Comparison of ENCODE assay signal across 9 mouse cellular contexts in genomic region chr2:143093726-143094125, GRCm38 (mm10). TPM values are rescaled to one million over a fixed set of nuclear protein-coding genes. Genes with fewer than 3 reads are reported as not detected.
A peak's percentile ranks its signal among the peaks of the same experiment; 100 is the strongest.
DNase-seq lines count a peak whose midpoint lies in the region; ATAC-seq and TF ChIP-seq lines count a peak whose summit lies in the region.
"Had no signal": no experiment of that assay in that cellular context is flagged by ENCODE, and none has a peak within 500 bp of the region (broad histone marks: within the 10 kb centered on the region; RNA-seq: fewer than 3 reads in every experiment).

No protein-coding gene starts in this region.

- H3K4me3 ChIP-seq in ES-E14 (ENCODE audit: insufficient read depth in 1 of 2, low read depth in 1 of 2, low read length in 2 of 2, poor library complexity in 1 of 2, severe bottlenecking in 1 of 2) = no peak overlapping the region
- H3K4me3 ChIP-seq in bone marrow macrophage, adult 2 months (ENCODE audit: insufficient read depth, low read length) = peak overlapping the region; percentile 20; the same call in 1 of the 2 replicates
- no peak overlapping the region for H3K4me3 ChIP-seq in forebrain, embryonic 11.5 days (ENCODE audit: low read depth, low read length)
- H3K4me3 ChIP-seq in lung, embryonic 16.5 days (ENCODE audit: low read length) = no peak overlapping the region
- H3K4me3 ChIP-seq: heart, embryonic 13.5 days had no signal

- no peak overlapping the region for H3K9ac ChIP-seq in ES-E14 (ENCODE audit: insufficient read depth, low read depth, low read length, poor library complexity, severe bottlenecking)
- H3K9ac ChIP-seq in forebrain, embryonic 11.5 days (ENCODE audit: low read length) = no peak overlapping the region
- no peak overlapping the region for H3K9ac ChIP-seq in lung, embryonic 16.5 days (ENCODE audit: low read length)
- H3K9ac ChIP-seq: heart, embryonic 13.5 days had no signal

- peak; percentile 77 for TF ChIP-seq CTCF in bone marrow macrophage, adult 2 months (IDR thresholded peaks at IDR 0.05; ENCODE audit: low read depth, low read length)

- DNase-seq in ES-E14 (ENCODE audit: low read depth, low spot score) = peak; percentile 47
- peak; percentile 74 for DNase-seq in forebrain, embryonic 11.5 days (ENCODE audit: low spot score)
- DNase-seq in layer of hippocampus, adult 8-10 months (ENCODE audit: low spot score in 2 of 2) = peak; percentile 76 to 83
- peak; percentile 76 for DNase-seq in retina, embryonic 14.5 days (ENCODE audit: low spot score)

- peak; percentile 82 for ATAC-seq in forebrain, embryonic 11.5 days (replicated peaks; ENCODE audit: low FRiP score)
- peak; percentile 70 to 74 for ATAC-seq in hematopoietic stem cell, adult 5-6 weeks (replicated peaks in 1 of 2; ENCODE audit: insufficient read depth in 1 of 2, low FRiP score in 2 of 2, low TSS enrichment in 1 of 2, low read depth in 1 of 2, poor library complexity in 2 of 2, severe bottlenecking in 2 of 2)
- peak; percentile 82 for ATAC-seq in lung, embryonic 16.5 days (ENCODE audit: low read depth)
- ATAC-seq in monocyte, adult 5-6 weeks (replicated peaks; ENCODE audit: insufficient number of reproducible peaks, low FRiP score, low TSS enrichment, poor library complexity, severe bottlenecking) = no peak

- WGBS in forebrain, embryonic 11.5 days = 42% methylated on average over 6 of the region's 6 CpGs
- 13% methylated on average over 6 of the region's 6 CpGs for WGBS in lung, embryonic 16.5 days

- H3K4me1 ChIP-seq in ES-E14 (ENCODE audit: control insufficient read depth in 2 of 2, insufficient read depth in 2 of 2, low read length in 2 of 2, poor library complexity in 1 of 2) = 0 out of 4 replicates have a peak, but pooled peaks cover 0 to 1% of the 10 kb centered on the region in 2 experiments
- H3K4me1 ChIP-seq in bone marrow macrophage, adult 2 months (ENCODE audit: control insufficient read depth, insufficient read depth, low read length) = peaks cover 9% of the 10 kb centered on the region
- H3K4me1 ChIP-seq in forebrain, embryonic 11.5 days (replicated peaks; ENCODE audit: control insufficient read depth, insufficient read depth, low read length) = no peaks in the 10 kb centered on the region
- no peaks in the 10 kb centered on the region; the same call in 1 of the 2 replicates for H3K4me1 ChIP-seq in lung, embryonic 16.5 days (replicated peaks; ENCODE audit: control insufficient read depth, insufficient read depth, low read length)
- H3K4me1 ChIP-seq: heart, embryonic 13.5 days had no signal

- no peaks in the 10 kb centered on the region for H3K36me3 ChIP-seq in ES-E14 (ENCODE audit: control insufficient read depth, insufficient read depth, low read length, poor library complexity, severe bottlenecking)
- no peaks in the 10 kb centered on the region for H3K36me3 ChIP-seq in forebrain, embryonic 11.5 days (ENCODE audit: control insufficient read depth, insufficient read depth, low read length)
- H3K36me3 ChIP-seq in lung, embryonic 16.5 days (ENCODE audit: control insufficient read depth, insufficient read depth, low read length) = no peaks in the 10 kb centered on the region
- H3K36me3 ChIP-seq: heart, embryonic 13.5 days had no signal

- H3K4me2 ChIP-seq in forebrain, embryonic 11.5 days (ENCODE audit: low read depth, low read length, severe bottlenecking) = no peak overlapping the region
- peak overlapping the region; percentile 22; the same call in 1 of the 2 replicates for H3K4me2 ChIP-seq in lung, embryonic 16.5 days (ENCODE audit: low read depth, low read length)
- H3K4me2 ChIP-seq: heart, embryonic 13.5 days had no signal

- no peak overlapping the region for H3K27ac ChIP-seq in ES-E14 (ENCODE audit: insufficient read depth, low read depth, low read length, poor library complexity, severe bottlenecking)
- H3K27ac ChIP-seq in bone marrow macrophage, adult 2 months (ENCODE audit: insufficient read depth, low read depth, low read length) = no peak overlapping the region
- H3K27ac ChIP-seq in forebrain, embryonic 11.5 days (ENCODE audit: low read depth, low read length) = no peak overlapping the region
- no peak overlapping the region for H3K27ac ChIP-seq in lung, embryonic 16.5 days (ENCODE audit: low read length)
- H3K27ac ChIP-seq: heart, embryonic 13.5 days had no signal

- TF ChIP-seq POLR2A in bone marrow macrophage, adult 2 months (IDR thresholded peaks at IDR 0.05; ENCODE audit: borderline replicate concordance, low read depth, low read length) = no peak

- H3K9me3 ChIP-seq in ES-E14 (ENCODE audit: control insufficient read depth, insufficient read depth, low read depth, low read length) = no peaks in the 10 kb centered on the region
- no peaks in the 10 kb centered on the region for H3K9me3 ChIP-seq in forebrain, embryonic 11.5 days (ENCODE audit: control insufficient read depth, low read length)
- H3K9me3 ChIP-seq in lung, embryonic 16.5 days (ENCODE audit: control insufficient read depth, low read length) = no peaks in the 10 kb centered on the region

- no peaks in the 10 kb centered on the region for H3K27me3 ChIP-seq in forebrain, embryonic 11.5 days (ENCODE audit: control insufficient read depth, insufficient read depth, low read length)
- H3K27me3 ChIP-seq in lung, embryonic 16.5 days (ENCODE audit: control insufficient read depth, insufficient read depth, low read depth, low read length) = no peaks in the 10 kb centered on the region

- in situ Hi-C loops in ES-E14 (cut with MboI; ENCODE audit: low sequenced_read_pairs in 2 of 2, unreplicated experiment in 2 of 2) = no loop called here

TF ChIP-seq in ES-E14, 5 proteins besides CTCF, POLR2A, EP300 and RAD21:
- TF ChIP-seq ZC3H11A (IDR thresholded peaks at IDR 0.05; ENCODE audit: borderline replicate concordance, low read depth, low read length) = peak; percentile 79
- no peak for TF ChIP-seq ZNF384 (IDR thresholded peaks at IDR 0.05; ENCODE audit: low read depth, low read length)

RNA-seq across cellular contexts. Expression of gene Otor, which starts 15.5 kb away (rescaled TPM):
- not detected in 2 replicates for total RNA-seq in ES-E14 (2012; rRNA removed)
- not detected in 2 replicates for polyA plus RNA-seq in bone marrow macrophage, adult 2 months (2012; ENCODE audit: insufficient read depth, insufficient read length, missing spikeins)
- polyA plus RNA-seq in forebrain, embryonic 11.5 days (2014; fragmentation: Nextera tagmentation; extraction: Ambion mirVana) = 1.5 and 1.7 TPM in 2 replicates
- total RNA-seq in hematopoietic stem cell, adult 5-6 weeks (2017) = not detected in 2 replicates
- total RNA-seq in layer of hippocampus, adult 8-10 months (2022) = not detected
- polyA plus RNA-seq in lung, embryonic 16.5 days (2015; fragmentation: Nextera tagmentation; extraction: Ambion mirVana) = 0.64 and 1.3 TPM in 2 replicates
- total RNA-seq in monocyte, adult 5-6 weeks (2017) = not detected in 3 replicates

RNA-seq across cellular contexts. Expression of gene Snrpb2, which starts 30.9 kb away (rescaled TPM):
- total RNA-seq in ES-E14 (2012; rRNA removed) = 36.0 and 61.5 TPM in 2 replicates
- polyA plus RNA-seq in bone marrow macrophage, adult 2 months (2012; ENCODE audit: insufficient read depth, insufficient read length, missing spikeins) = 124 and 140 TPM in 2 replicates
- 109 and 129 TPM in 2 replicates for polyA plus RNA-seq in forebrain, embryonic 11.5 days (2014; fragmentation: Nextera tagmentation; extraction: Ambion mirVana)
- total RNA-seq in hematopoietic stem cell, adult 5-6 weeks (2017) = 88.6 and 116 TPM in 2 replicates
- 10 to 100 TPM; 36.1 to 40.8 (median 37.4) TPM for total RNA-seq in layer of hippocampus, adult 8-10 months (2022)
- 68.6 and 73.2 TPM in 2 replicates for polyA plus RNA-seq in lung, embryonic 16.5 days (2015; fragmentation: Nextera tagmentation; extraction: Ambion mirVana)
- total RNA-seq in monocyte, adult 5-6 weeks (2017) = 89.7 to 206 TPM (median 97.5 TPM) in 3 replicates
